24 mouse cellular contexts compared by ENCODE assay signal in the genomic region with DNA sequence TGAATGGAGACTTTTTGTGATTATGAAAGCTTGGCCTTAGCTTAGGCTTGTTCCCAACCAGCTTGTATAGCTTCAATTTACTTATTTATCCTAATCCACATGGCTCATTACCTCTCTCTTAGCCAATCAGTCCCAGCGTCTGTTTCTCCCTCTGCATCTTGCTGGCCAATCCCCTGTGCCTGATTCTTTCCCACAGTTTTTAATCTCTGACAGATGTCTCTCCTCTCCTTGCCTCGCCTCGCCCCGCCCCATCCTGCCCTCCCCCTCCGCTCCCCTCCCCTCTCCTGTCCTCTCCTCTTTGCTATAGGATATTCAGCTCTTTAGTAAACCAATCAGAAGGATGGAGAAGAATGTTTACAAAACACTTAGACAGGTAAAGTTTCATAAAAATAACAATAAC. TPM values are rescaled to one million over a fixed set of nuclear protein-coding genes. Genes with fewer than 3 reads are reported as not detected.
"Had no signal": no experiment of that assay in that cellular context is flagged by ENCODE, and none has a peak within 500 bp of the region (broad histone marks: within the 10 kb centered on the region; RNA-seq: fewer than 3 reads in every experiment).

No protein-coding gene starts in this region.

- DNase-seq: liver, postnatal 0 days; lung, adult 2 months; lung, postnatal 14 days; lung, postnatal 36 days; right cerebral cortex, adult 18-20 months; right cerebral cortex, postnatal 25 days; right cerebral cortex, postnatal 4 days; spleen, adult 18-20 months; thymus, adult 18-20 months; thymus, postnatal 14 days; thymus, postnatal 36 days had no signal

- H3K36me3 ChIP-seq: liver, embryonic 15.5 days; lung, embryonic 15.5 days; midbrain, embryonic 13.5 days; midbrain, embryonic 15.5 days; neural tube, embryonic 12.5 days had no signal

- H3K27me3 ChIP-seq: liver, embryonic 15.5 days; lung, embryonic 15.5 days; midbrain, embryonic 13.5 days; midbrain, embryonic 15.5 days; neural tube, embryonic 12.5 days had no signal

- H3K4me2 ChIP-seq: liver, embryonic 15.5 days; lung, embryonic 15.5 days; midbrain, embryonic 11.5 days; midbrain, embryonic 13.5 days; midbrain, embryonic 15.5 days; neural tube, embryonic 12.5 days had no signal

- H3K4me3 ChIP-seq: liver, embryonic 15.5 days; lung, embryonic 15.5 days; megakaryocyte, embryonic 14.5 days; midbrain, embryonic 13.5 days; midbrain, embryonic 15.5 days; neural tube, embryonic 12.5 days had no signal

- H3K9ac ChIP-seq: liver, embryonic 15.5 days; liver, postnatal 0 days; lung, embryonic 15.5 days; midbrain, embryonic 13.5 days; midbrain, embryonic 15.5 days; neural tube, embryonic 12.5 days had no signal

- H3K9me3 ChIP-seq: liver, embryonic 15.5 days; lung, embryonic 15.5 days; megakaryocyte, embryonic 14.5 days; midbrain, embryonic 13.5 days; midbrain, embryonic 15.5 days; neural tube, embryonic 12.5 days had no signal

- ATAC-seq: liver, postnatal 0 days; lung, postnatal 0 days; midbrain, embryonic 13.5 days; midbrain, embryonic 15.5 days had no signal

- H3K27ac ChIP-seq: liver, embryonic 15.5 days; lung, embryonic 15.5 days; macrophage; midbrain, embryonic 13.5 days; midbrain, embryonic 15.5 days; neural tube, embryonic 12.5 days had no signal

- H3K4me1 ChIP-seq: liver, embryonic 15.5 days; lung, embryonic 15.5 days; midbrain, embryonic 13.5 days; midbrain, embryonic 15.5 days; neural tube, embryonic 12.5 days had no signal

RNA-seq across cellular contexts. Expression of gene Ceacam2, which starts 54.6 kb away (rescaled TPM):
- polyA plus RNA-seq: liver, embryonic 15.5 days; liver, postnatal 0 days; lung, postnatal 0 days; midbrain, embryonic 11.5 days; midbrain, embryonic 13.5 days; midbrain, postnatal 0 days; neural tube, embryonic 12.5 days; stomach, embryonic 14.5 days; stomach, embryonic 16.5 days; thymus, postnatal 0 days had no signal
